ENCODE assay signal across 8 mouse cellular contexts in genomic region chr4:128872992-128873391, GRCm38 (mm10). TPM values are rescaled to one million over a fixed set of nuclear protein-coding genes. Genes with fewer than 3 reads are reported as not detected.
A peak's percentile ranks its signal among the peaks of the same experiment; 100 is the strongest.
DNase-seq lines count a peak whose midpoint lies in the region; ATAC-seq and TF ChIP-seq lines count a peak whose summit lies in the region.

No protein-coding gene starts in this region.

- no peak overlapping the region for H3K27ac ChIP-seq in lung, embryonic 14.5 days (ENCODE audit: low read depth)
- H3K27ac ChIP-seq in forebrain, embryonic 16.5 days (ENCODE audit: low read length): peak overlapping the region; percentile 1; the same call in 1 of the 2 replicates
- peak overlapping the region; percentile 78 for H3K27ac ChIP-seq in olfactory bulb, adult 2 months (ENCODE audit: insufficient read depth, low read depth, low read length)
- H3K27ac ChIP-seq in kidney, adult 2 months (ENCODE audit: insufficient read depth, low read depth, low read length): no peak overlapping the region

- no peaks in the 10 kb centered on the region for H3K9me3 ChIP-seq in lung, embryonic 14.5 days (ENCODE audit: low read depth, low read length)
- H3K9me3 ChIP-seq in forebrain, embryonic 16.5 days (ENCODE audit: control insufficient read depth, low read length): no peaks in the 10 kb centered on the region

- no peaks in the 10 kb centered on the region for H3K27me3 ChIP-seq in lung, embryonic 14.5 days (ENCODE audit: insufficient read depth, low read length)
- H3K27me3 ChIP-seq in forebrain, embryonic 16.5 days (replicated peaks; ENCODE audit: control insufficient read depth, insufficient read depth, low read length): no peaks in the 10 kb centered on the region
- H3K27me3 ChIP-seq in kidney, adult 2 months (replicated peaks; ENCODE audit: control insufficient read depth, insufficient read depth, low read length): no peaks in the 10 kb centered on the region

- TF ChIP-seq CTCF in lung, embryonic 14.5 days (IDR thresholded peaks at IDR 0.05; ENCODE audit: low read depth): no peak
- no peak for TF ChIP-seq CTCF in olfactory bulb, adult 2 months (IDR thresholded peaks at IDR 0.05; ENCODE audit: insufficient read depth, low read depth, low read length)
- no peak for TF ChIP-seq CTCF in kidney, adult 2 months (conservative IDR thresholded peaks at IDR 0.05; ENCODE audit: insufficient read depth, insufficient read length, low read depth, low read length)

- no peak for ATAC-seq in lung, embryonic 14.5 days (ENCODE audit: insufficient read depth)
- ATAC-seq in forebrain, embryonic 16.5 days: peak; percentile 84

- no peaks in the 10 kb centered on the region for H3K36me3 ChIP-seq in lung, embryonic 14.5 days (ENCODE audit: insufficient read depth)
- H3K36me3 ChIP-seq in forebrain, embryonic 16.5 days (ENCODE audit: control insufficient read depth, insufficient read depth): no peaks in the 10 kb centered on the region
- H3K36me3 ChIP-seq in kidney, adult 2 months (ENCODE audit: control insufficient read depth, insufficient read depth, low read length): no peaks in the 10 kb centered on the region

- no peak overlapping the region for H3K9ac ChIP-seq in lung, embryonic 14.5 days
- H3K9ac ChIP-seq in forebrain, embryonic 16.5 days (replicated peaks; ENCODE audit: low read depth, low read length): no peak overlapping the region; the same call in 1 of the 2 replicates

- H3K4me1 ChIP-seq in lung, embryonic 14.5 days (ENCODE audit: insufficient read depth): no peaks in the 10 kb centered on the region
- H3K4me1 ChIP-seq in forebrain, embryonic 16.5 days (replicated peaks; ENCODE audit: control insufficient read depth, insufficient read depth, low read length): peaks cover 11% of the 10 kb centered on the region
- peaks cover 22% of the 10 kb centered on the region for H3K4me1 ChIP-seq in olfactory bulb, adult 2 months (ENCODE audit: control insufficient read depth, insufficient read depth, low read length)
- no peaks in the 10 kb centered on the region for H3K4me1 ChIP-seq in kidney, adult 2 months (ENCODE audit: control insufficient read depth, insufficient read depth, low read length)

- TF ChIP-seq POLR2A in olfactory bulb, adult 2 months (IDR thresholded peaks at IDR 0.05; ENCODE audit: insufficient read depth, low read depth, low read length): no peak
- no peak for TF ChIP-seq POLR2A in kidney, adult 2 months (IDR thresholded peaks at IDR 0.05; ENCODE audit: low read depth, low read length)

- H3K4me2 ChIP-seq in lung, embryonic 14.5 days: peak overlapping the region; percentile 33; the same call in 1 of the 2 replicates
- H3K4me2 ChIP-seq in forebrain, embryonic 16.5 days (ENCODE audit: low read length): peak overlapping the region; percentile 27

- DNase-seq in lung, embryonic 14.5 days: peak; percentile 24
- no peak for DNase-seq in lung, postnatal 4 days
- DNase-seq in layer of hippocampus, adult 9-11 months: peak; percentile 61
- no peak for DNase-seq in kidney, adult 11 months
- no peak for DNase-seq in urinary bladder, postnatal 4 days (ENCODE audit: low spot score in 2 of 2)
- no peak for DNase-seq in kidney, adult 2 months

- 42% methylated on average over 19 of the region's 19 CpGs for WGBS in lung, embryonic 14.5 days
- 32% methylated on average over 19 of the region's 19 CpGs for WGBS in forebrain, embryonic 16.5 days
- WGBS in olfactory bulb, adult 2 months: 5% methylated on average over 19 of the region's 19 CpGs
- 44% methylated on average over 19 of the region's 19 CpGs for WGBS in kidney, adult 2 months

- H3K4me3 ChIP-seq in lung, embryonic 14.5 days (ENCODE audit: low read depth, low read length): no peak overlapping the region
- no peak overlapping the region; the same call in 1 of the 2 replicates for H3K4me3 ChIP-seq in forebrain, embryonic 16.5 days (replicated peaks; ENCODE audit: low read length)
- H3K4me3 ChIP-seq in olfactory bulb, adult 2 months (ENCODE audit: insufficient read depth, low read depth, low read length): peak overlapping the region; percentile 37
- H3K4me3 ChIP-seq in kidney, adult 2 months (ENCODE audit: insufficient read depth, low read depth, low read length): no peak overlapping the region

RNA-seq across cellular contexts. Expression of gene Trim62, which starts 10.4 kb away (rescaled TPM):
- polyA plus RNA-seq in lung, embryonic 14.5 days (2014; fragmentation: Nextera tagmentation; extraction: Ambion mirVana): 8.4 and 8.5 TPM in 2 replicates
- polyA plus RNA-seq in forebrain, embryonic 16.5 days (2015; fragmentation: Nextera tagmentation; extraction: Ambion mirVana): 9.3 and 10.9 TPM in 2 replicates
- polyA plus RNA-seq in olfactory bulb, adult 2 months (2012; ENCODE audit: insufficient read depth, insufficient read length, low replicate concordance, missing spikeins): not detected in 2 replicates
- polyA plus RNA-seq in kidney, adult 2 months (2012; rRNA removed): 3.3 and 3.7 TPM in 2 replicates

Comparison
In these comparisons a context has a peak if more than half of its experiments do, and no peak if none do; other contexts are left out.
1. DNase-seq: peak in lung, embryonic 14.5 days (single experiment) and layer of hippocampus, adult 9-11 months (single experiment); none in lung, postnatal 4 days (0 of 2), kidney, adult 11 months (single experiment), urinary bladder, postnatal 4 days (0 of 2) and kidney, adult 2 months (single experiment).
2. H3K27ac ChIP-seq: peak in forebrain, embryonic 16.5 days (single experiment) and olfactory bulb, adult 2 months (single experiment); none in lung, embryonic 14.5 days (single experiment) and kidney, adult 2 months (single experiment).